Mouse (Mus musculus) heart, postnatal 36 days (tissue): ENCODE results near the gene Syngr3. TPM values are rescaled to one million over a fixed set of nuclear protein-coding genes. Genes with fewer than 3 reads are reported as not detected.
"Not testable (repeated sequence)": the region's sequence is repeated elsewhere in the genome, so short reads cannot be mapped to it uniquely, and the experiment has no call there.

Source experiments
- DNase-seq, 2 experiments: peaks; one replicate each; pipeline ENCODE4 v3.0.0; 2021 to 2022
- intact Hi-C: fragments of 180-260 bp; cut with DNase I; formaldehyde crosslinking; loops from one replicate; pipeline ENCODE4 v1.15.1; 2025
- total RNA-seq, 2 experiments: library from RNA; stranded (reverse); gene quantifications; 2 replicates each; pipeline ENCODE4 v1.2.3; 2021

The Syngr3 gene
- total RNA-seq, 2 experiments from 2014 or later = 0.14 to 0.22 TPM

- intact Hi-C loops, DNase-seq: not testable (repeated sequence)
Measured at GRCm38 (mm10) chr17:24721383-24721955, 31.7 kb upstream of the Syngr3 start.

GRCm38 (mm10) chr17:24720616-24721015 lies 30.9 kb upstream of the Syngr3 start:
- DNase-seq, intact Hi-C loops: not testable (repeated sequence)

GRCm38 (mm10) chr17:24719494-24720222 lies 29.9 kb upstream of the Syngr3 start:
- peak; percentile 95 for DNase-seq
- intact Hi-C loops = loop anchor here (5.0 kb wide), 1 partner anchor 302 kb away; no protein-coding TSS in a partner anchor

GRCm38 (mm10) chr17:24718938-24719337 lies 29.2 kb upstream of the Syngr3 start:
- DNase-seq = not testable (repeated sequence)
- intact Hi-C loops = loop anchor here (5.0 kb wide), 1 partner anchor 302 kb away; no protein-coding TSS in a partner anchor

- DNase-seq = no peak
- intact Hi-C loops = loop anchor here (5.0 kb wide), 1 partner anchor 301 kb away; no protein-coding TSS in a partner anchor
Measured at GRCm38 (mm10) chr17:24717943-24718342, 28.2 kb upstream of the Syngr3 start, which contains the start of the genes Rnf151 and Rps2. Gene Rnf151 (minus strand): TSS chr17:24718063. Gene Rps2 (plus strand): TSS chr17:24718116.

- intact Hi-C loops = loop anchor here (5.0 kb wide), 1 partner anchor 299 kb away; no protein-coding TSS in a partner anchor
- no peak for DNase-seq
Measured at GRCm38 (mm10) chr17:24716166-24716682, 26.5 kb upstream of the Syngr3 start.

GRCm38 (mm10) chr17:24715556-24715955 lies 25.8 kb upstream of the Syngr3 start:
- no peak for DNase-seq
- intact Hi-C loops = loop anchor here (5.0 kb wide), 1 partner anchor 298 kb away; no protein-coding TSS in a partner anchor

GRCm38 (mm10) chr17:24708646-24709045 lies 18.9 kb upstream of the Syngr3 start:
- intact Hi-C loops = loop anchor here (5.0 kb wide), 2 partner anchors 81 to 171 kb away; no protein-coding TSS in a partner anchor
- DNase-seq = no peak

GRCm38 (mm10) chr17:24707801-24708425 lies 18.2 kb upstream of the Syngr3 start:
- intact Hi-C loops = loop anchor here (5.0 kb wide), 2 partner anchors 81 to 171 kb away; no protein-coding TSS in a partner anchor
- no peak for DNase-seq

GRCm38 (mm10) chr17:24706982-24707800 lies 17.4 kb upstream of the Syngr3 start, which contains the start of gene Tbl3:
Gene Tbl3 (minus strand): TSS chr17:24707660.
- peak; percentile 95 to 97 for DNase-seq
- intact Hi-C loops = loop anchor here (5.0 kb wide), 2 partner anchors 80 to 170 kb away; no protein-coding TSS in a partner anchor

- intact Hi-C loops = loop anchor here (5.0 kb wide), 2 partner anchors 79 to 169 kb away; no protein-coding TSS in a partner anchor
- DNase-seq = no peak
Measured at GRCm38 (mm10) chr17:24705821-24706220, 16.1 kb upstream of the Syngr3 start.

- DNase-seq = no peak
- intact Hi-C loops = no loop called here
Measured at GRCm38 (mm10) chr17:24701251-24701650, 11.5 kb upstream of the Syngr3 start.

- DNase-seq = no peak
- intact Hi-C loops = no loop called here
Measured at GRCm38 (mm10) chr17:24699473-24699872, 9.7 kb upstream of the Syngr3 start.

- intact Hi-C loops = no loop called here
Measured at GRCm38 (mm10) chr17:24698715-24699114, 9.0 kb upstream of the Syngr3 start.

GRCm38 (mm10) chr17:24697985-24698384 lies 8.2 kb upstream of the Syngr3 start:
- intact Hi-C loops = no loop called here
- DNase-seq = no peak

More at GRCm38 (mm10) chr17:24698715-24699114, 9.0 kb upstream of the Syngr3 start:
- no peak for DNase-seq

- DNase-seq = peak; percentile 87 to 88
- intact Hi-C loops = no loop called here
Measured at GRCm38 (mm10) chr17:24696011-24696697, 6.4 kb upstream of the Syngr3 start, which contains the start of the genes Gfer and Noxo1. Gene Gfer (minus strand): TSS chr17:24696156. Gene Noxo1 (plus strand): TSS chr17:24696234.

- intact Hi-C loops = loop anchor here (2.0 kb wide), 1 partner anchor 25 kb away; no protein-coding TSS in a partner anchor
Measured at GRCm38 (mm10) chr17:24695326-24696010, 5.7 kb upstream of the Syngr3 start.

GRCm38 (mm10) chr17:24692385-24692784 lies 2.6 kb upstream of the Syngr3 start:
- DNase-seq = no peak
- intact Hi-C loops = no loop called here

More at GRCm38 (mm10) chr17:24695326-24696010, 5.7 kb upstream of the Syngr3 start:
- DNase-seq = no peak
